Mouse (Mus musculus): ENCODE measurements around the gene Rhcg.

- TF ChIP-seq POLR2A (IDR thresholded peaks at IDR 0.05; ENCODE audit: borderline replicate concordance, extremely low read depth, insufficient read depth, insufficient read length, poor library complexity, severe bottlenecking) (no peak), CTCF (IDR thresholded peaks at IDR 0.05; ENCODE audit: borderline replicate concordance, extremely low read depth, insufficient read depth, insufficient read length) (no peak)
Observed at GRCm38 (mm10) chr7:79619493-79619892, 2.0 kb upstream of the Rhcg start.

Measured in brain, embryonic 14.5 days (tissue).